Mouse (Mus musculus) kidney, adult 9 months (tissue): ENCODE measurements at regions not wholly inside any gene's neighbourhood (a gene's known extent, or its start where the extent isn't known, plus 50 kb on each side); places are given as distances from the start of the nearest gene placed in this dataset.

ENCODE experiments used
- DNase-seq: peaks from one replicate; pipeline ENCODE4 v3.0.0; 2022

GRCm38 (mm10) chr12:12693838-12694777 is 247.6 kb downstream of the Mycn start:
- DNase-seq, result no peak

GRCm38 (mm10) chr12:12687376-12687775 is 254.3 kb downstream of the Mycn start:
- DNase-seq, result no peak

- DNase-seq, result no peak
These were observed 256.5 kb downstream of the Mycn start for GRCm38 (mm10) chr12:12685217-12685522.

- no peak for DNase-seq
These were observed 257.1 kb downstream of the Mycn start for GRCm38 (mm10) chr12:12684481-12685216.

- DNase-seq, result no peak
These were observed 257.8 kb downstream of the Mycn start for GRCm38 (mm10) chr12:12683733-12684470.

GRCm38 (mm10) chr12:12681101-12681500 is 260.6 kb downstream of the Mycn start:
- no peak for DNase-seq

GRCm38 (mm10) chr12:12680371-12680921 is 261.3 kb downstream of the Mycn start:
- DNase-seq, result no peak

GRCm38 (mm10) chr12:12676676-12677075 is 265.0 kb downstream of the Mycn start:
- peak; percentile 13 for DNase-seq

GRCm38 (mm10) chr12:12669931-12670330 is 271.8 kb downstream of the Mycn start:
- DNase-seq, result no peak

- no peak for DNase-seq
These were observed 272.8 kb downstream of the Mycn start for GRCm38 (mm10) chr12:12668919-12669318.

- DNase-seq, result no peak
These were observed 286.1 kb downstream of the Mycn start for GRCm38 (mm10) chr12:12655611-12656010.

GRCm38 (mm10) chr12:12655184-12655583 is 286.5 kb downstream of the Mycn start:
- DNase-seq, result no peak

GRCm38 (mm10) chr12:12652361-12652760 is 289.4 kb downstream of the Mycn start:
- no peak for DNase-seq

- no peak for DNase-seq
These were observed 291.4 kb downstream of the Mycn start for GRCm38 (mm10) chr12:12650309-12650708.

- no peak for DNase-seq
These were observed 294.2 kb downstream of the Mycn start for GRCm38 (mm10) chr12:12647467-12647866.

- no peak for DNase-seq
These were observed 296.5 kb downstream of the Mycn start for GRCm38 (mm10) chr12:12645183-12645582.

GRCm38 (mm10) chr12:12643247-12643963 is 298.3 kb downstream of the Mycn start:
- no peak for DNase-seq

GRCm38 (mm10) chr12:12635308-12635707 is 306.4 kb downstream of the Mycn start:
- DNase-seq, result no peak

GRCm38 (mm10) chr12:12627597-12627996 is 314.1 kb downstream of the Mycn start:
- DNase-seq, result no peak

- no peak for DNase-seq
These were observed 315.9 kb downstream of the Mycn start for GRCm38 (mm10) chr12:12625788-12626187.

GRCm38 (mm10) chr12:12622712-12623292 is 318.9 kb downstream of the Mycn start:
- DNase-seq, result peak; percentile 79

GRCm38 (mm10) chr12:12621506-12621905 is 320.2 kb downstream of the Mycn start:
- no peak for DNase-seq
